Mouse (Mus musculus) heart, adult 2 months (tissue): Measurements from ENCODE around the gene Rassf1.

Experiments
- CTCF ChIP-seq: fragments of 200-600 bp; IDR thresholded peaks from 2 replicates; pipeline ENCODE4 v1.8.1; 2022; ENCODE audit warnings: antibody characterized with exemption, mild to moderate bottlenecking, moderate library complexity
- EP300 ChIP-seq: fragments of 200-500 bp; IDR thresholded peaks from 2 replicates; pipeline ENCODE4 v1.6.1; 2011; ENCODE audit warnings: low read depth, low read length, control low read depth; ENCODE audit not compliant: insufficient read depth
- POLR2A ChIP-seq: fragments of 200-500 bp; IDR thresholded peaks from 2 replicates; pipeline ENCODE4 v1.6.1; 2011; ENCODE audit warnings: mild to moderate bottlenecking, low read depth, low read length, control low read depth; ENCODE audit not compliant: insufficient read depth

- TF ChIP-seq CTCF (no peak), EP300 (no peak), POLR2A (no peak)
Measured at GRCm38 (mm10) chr9:107542721-107543120, 8.6 kb upstream of the Rassf1 start.
